32 mouse cellular contexts compared by ENCODE assay signal in the genomic region with DNA sequence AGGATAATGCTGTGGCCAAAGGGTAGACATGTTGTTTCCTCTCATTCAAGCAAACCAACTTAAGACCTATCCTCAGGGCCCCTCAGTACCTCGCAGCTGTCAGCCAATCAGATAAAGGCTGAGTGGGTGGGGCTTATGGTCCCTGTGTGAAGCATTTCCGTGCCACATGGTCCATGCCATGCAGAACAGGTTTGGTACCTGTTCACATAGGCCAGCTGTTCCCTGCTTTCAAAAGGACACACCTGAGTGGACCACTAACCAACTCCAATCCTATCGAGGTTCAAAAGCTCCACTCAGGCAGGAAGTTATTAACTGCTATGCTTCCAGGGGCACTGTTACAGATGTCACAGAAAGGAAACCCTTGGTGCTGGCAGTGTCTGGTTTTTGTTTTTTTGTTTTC. TPM values are rescaled to one million over a fixed set of nuclear protein-coding genes. Genes with fewer than 3 reads are reported as not detected.
DNase-seq lines count a peak whose midpoint lies in the region; ATAC-seq and TF ChIP-seq lines count a peak whose summit lies in the region.
"Had no signal": no experiment of that assay in that cellular context is flagged by ENCODE, and none has a peak within 500 bp of the region (broad histone marks: within the 10 kb centered on the region; RNA-seq: fewer than 3 reads in every experiment).

No protein-coding gene starts in this region.

- H3K9me3 ChIP-seq in heart, embryonic 11.5 days (replicated peaks; ENCODE audit: control insufficient read depth, low read length), result no peaks in the 10 kb centered on the region
- no peaks in the 10 kb centered on the region for H3K9me3 ChIP-seq in liver, postnatal 0 days (ENCODE audit: low read length)
- H3K9me3 ChIP-seq in liver, embryonic 11.5 days (ENCODE audit: control insufficient read depth, low read length), result no peaks in the 10 kb centered on the region
- no peaks in the 10 kb centered on the region for H3K9me3 ChIP-seq in limb, embryonic 10.5 days (replicated peaks)
- H3K9me3 ChIP-seq: heart, embryonic 12.5 days; hindbrain, embryonic 10.5 days; hindbrain, embryonic 15.5 days; liver, embryonic 13.5 days; midbrain, embryonic 10.5 days; midbrain, embryonic 15.5 days; neural tube, embryonic 15.5 days had no signal

- no peaks in the 10 kb centered on the region for H3K36me3 ChIP-seq in heart, embryonic 11.5 days (ENCODE audit: control insufficient read depth, insufficient read depth, low read length)
- H3K36me3 ChIP-seq in liver, postnatal 0 days (replicated peaks; ENCODE audit: insufficient read depth, low read length), result no peaks in the 10 kb centered on the region
- no peaks in the 10 kb centered on the region for H3K36me3 ChIP-seq in liver, embryonic 11.5 days (ENCODE audit: control insufficient read depth, insufficient read depth, low read length)
- H3K36me3 ChIP-seq in limb, embryonic 10.5 days, result no peaks in the 10 kb centered on the region
- H3K36me3 ChIP-seq: heart, embryonic 12.5 days; hindbrain, embryonic 10.5 days; hindbrain, embryonic 15.5 days; liver, embryonic 13.5 days; midbrain, embryonic 10.5 days; midbrain, embryonic 15.5 days; neural tube, embryonic 15.5 days had no signal

- H3K9ac ChIP-seq in heart, embryonic 11.5 days (ENCODE audit: low read depth, low read length), result no peak overlapping the region
- no peak overlapping the region for H3K9ac ChIP-seq in liver, postnatal 0 days (replicated peaks)
- no peak overlapping the region for H3K9ac ChIP-seq in liver, embryonic 11.5 days (ENCODE audit: low read depth, low read length)
- H3K9ac ChIP-seq: forebrain, postnatal 0 days; heart, embryonic 12.5 days; hindbrain, embryonic 15.5 days; liver, embryonic 13.5 days; midbrain, embryonic 15.5 days; neural tube, embryonic 15.5 days had no signal

- ATAC-seq in heart, embryonic 11.5 days (replicated peaks; ENCODE audit: insufficient number of reproducible peaks, low FRiP score, low TSS enrichment), result no peak
- peak; percentile 15; the same call in 1 of the 2 replicates for ATAC-seq in liver, postnatal 0 days
- ATAC-seq in liver, embryonic 11.5 days (replicated peaks; ENCODE audit: low FRiP score), result no peak
- ATAC-seq: forebrain, postnatal 0 days; inflammation-experienced regulatory T-cells, adult 6 months; midbrain, embryonic 15.5 days had no signal

- no peak for TF ChIP-seq CTCF in liver, postnatal 0 days (IDR thresholded peaks at IDR 0.05; ENCODE audit: low read depth)

- 65% methylated on average over 3 of the region's 3 CpGs for WGBS in heart, embryonic 11.5 days (ENCODE audit: insufficient replicate concordance)
- 39% methylated on average over 3 of the region's 3 CpGs for WGBS in liver, postnatal 0 days (ENCODE audit: insufficient replicate concordance)
- WGBS in liver, embryonic 11.5 days, result 58% methylated on average over 3 of the region's 3 CpGs
- WGBS in limb, embryonic 10.5 days, result 78% methylated on average over 3 of the region's 3 CpGs

- peak; percentile 62 for DNase-seq in heart, adult 11 months
- no peak for DNase-seq in liver, postnatal 0 days
- DNase-seq in liver, embryonic 11.5 days (ENCODE audit: low spot score), result no peak
- peak; percentile 23 for DNase-seq in limb, embryonic 10.5 days (ENCODE audit: low spot score)
- DNase-seq in testis, postnatal 10 days (ENCODE audit: low spot score), result peak; percentile 36
- no peak for DNase-seq in layer of hippocampus, postnatal 14 days (ENCODE audit: low spot score in 2 of 2)
- no peak for DNase-seq in left cerebral cortex, adult 11 months (ENCODE audit: low spot score)
- DNase-seq: adrenal gland, adult 8-10 months; cerebellum, adult 2 months; cerebellum, postnatal 14 days; forebrain, postnatal 0 days; gastrocnemius, postnatal 10 days; kidney, adult 9 months; layer of hippocampus, adult 9-11 months; liver, embryonic 13.5 days; lung, adult 2 months; retina, postnatal 1 day; right cerebral cortex, postnatal 14 days; spleen, adult 18-20 months; thymus, adult 18-20 months; thymus, postnatal 25 days had no signal

- no peak overlapping the region for H3K4me2 ChIP-seq in heart, embryonic 11.5 days
- no peak overlapping the region for H3K4me2 ChIP-seq in liver, postnatal 0 days (ENCODE audit: low read depth, low read length)
- H3K4me2 ChIP-seq in liver, embryonic 11.5 days, result no peak overlapping the region
- H3K4me2 ChIP-seq: heart, embryonic 12.5 days; hindbrain, embryonic 15.5 days; liver, embryonic 13.5 days; midbrain, embryonic 15.5 days; neural tube, embryonic 15.5 days had no signal

- no peaks in the 10 kb centered on the region for H3K4me1 ChIP-seq in heart, embryonic 11.5 days (ENCODE audit: control insufficient read depth, insufficient read depth, low read length)
- peaks cover 8% of the 10 kb centered on the region; the same call in 1 of the 2 replicates for H3K4me1 ChIP-seq in liver, postnatal 0 days (ENCODE audit: insufficient read depth)
- no peaks in the 10 kb centered on the region for H3K4me1 ChIP-seq in liver, embryonic 11.5 days (replicated peaks; ENCODE audit: control insufficient read depth, insufficient read depth, low read length)
- H3K4me1 ChIP-seq in limb, embryonic 10.5 days, result no peaks in the 10 kb centered on the region
- H3K4me1 ChIP-seq: heart, embryonic 12.5 days; hindbrain, embryonic 10.5 days; hindbrain, embryonic 15.5 days; midbrain, embryonic 10.5 days; midbrain, embryonic 15.5 days; neural tube, embryonic 15.5 days had no signal

- no peak overlapping the region for H3K27ac ChIP-seq in heart, embryonic 11.5 days (ENCODE audit: low read depth, low read length)
- H3K27ac ChIP-seq in liver, postnatal 0 days (ENCODE audit: low read depth), result 0 out of 2 replicates have a peak overlapping the region, but pooled peaks have one; percentile 29
- H3K27ac ChIP-seq in liver, embryonic 11.5 days (ENCODE audit: low read depth, low read length), result no peak overlapping the region
- no peak overlapping the region for H3K27ac ChIP-seq in limb, embryonic 10.5 days
- H3K27ac ChIP-seq: hindbrain, embryonic 10.5 days; hindbrain, embryonic 15.5 days; left cerebral cortex, adult 2 months; liver, embryonic 13.5 days; midbrain, embryonic 10.5 days; midbrain, embryonic 15.5 days; neural tube, embryonic 15.5 days had no signal

- H3K27me3 ChIP-seq in heart, embryonic 11.5 days (ENCODE audit: control insufficient read depth, insufficient read depth, low read length), result no peaks in the 10 kb centered on the region
- no peaks in the 10 kb centered on the region for H3K27me3 ChIP-seq in liver, postnatal 0 days (ENCODE audit: insufficient read depth, low read length)
- H3K27me3 ChIP-seq in liver, embryonic 11.5 days (replicated peaks; ENCODE audit: control insufficient read depth, insufficient read depth, low read length), result no peaks in the 10 kb centered on the region
- no peaks in the 10 kb centered on the region for H3K27me3 ChIP-seq in limb, embryonic 10.5 days (ENCODE audit: low read depth, poor library complexity, severe bottlenecking)
- H3K27me3 ChIP-seq: CH12.LX; heart, embryonic 12.5 days; hindbrain, embryonic 15.5 days; liver, embryonic 13.5 days; midbrain, embryonic 15.5 days; neural tube, embryonic 15.5 days had no signal

- H3K4me3 ChIP-seq in heart, embryonic 11.5 days (ENCODE audit: low read depth, low read length), result no peak overlapping the region
- no peak overlapping the region for H3K4me3 ChIP-seq in liver, postnatal 0 days (ENCODE audit: low read depth, low read length)
- no peak overlapping the region for H3K4me3 ChIP-seq in liver, embryonic 11.5 days (ENCODE audit: low read depth, low read length)
- no peak overlapping the region for H3K4me3 ChIP-seq in limb, embryonic 10.5 days
- H3K4me3 ChIP-seq: erythroblast, embryonic 14.5 days; heart, embryonic 12.5 days; hindbrain, embryonic 10.5 days; hindbrain, embryonic 15.5 days; left cerebral cortex, adult 2 months; liver, embryonic 13.5 days; midbrain, embryonic 10.5 days; midbrain, embryonic 15.5 days; neural tube, embryonic 15.5 days had no signal

- no peak for TF ChIP-seq EP300 in liver, postnatal 0 days (IDR thresholded peaks at IDR 0.05; ENCODE audit: low read depth)

RNA-seq across cellular contexts. Expression of a gene that starts 25.6 kb away (rescaled TPM):
- 205 and 250 TPM in 2 replicates for polyA plus RNA-seq in heart, embryonic 11.5 days (2014; fragmentation: Nextera tagmentation; extraction: Ambion mirVana)
- polyA plus RNA-seq in liver, postnatal 0 days (2015; fragmentation: Nextera tagmentation; extraction: Ambion mirVana), result 80.6 and 87.0 TPM in 2 replicates
- 158 and 171 TPM in 2 replicates for polyA plus RNA-seq in liver, embryonic 11.5 days (2014; fragmentation: Nextera tagmentation; extraction: Ambion mirVana)
- 188 TPM in 2 replicates for polyA plus RNA-seq in limb, embryonic 10.5 days (2016; fragmentation: Nextera tagmentation; extraction: Ambion mirVana)
- 10 to 100 TPM; 43.3 to 43.8 TPM for total RNA-seq in layer of hippocampus, postnatal 14 days (2021)

Comparison
In these comparisons a context has a peak if more than half of its experiments do, and no peak if none do; other contexts are left out.
1. DNase-seq: peak in heart, adult 11 months (single experiment), limb, embryonic 10.5 days (single experiment) and testis, postnatal 10 days (single experiment); none in liver, postnatal 0 days (single experiment), liver, embryonic 11.5 days (single experiment), layer of hippocampus, postnatal 14 days (0 of 2) and left cerebral cortex, adult 11 months (single experiment).